Mouse (Mus musculus) forebrain, embryonic 12.5 days (tissue): ENCODE data around the gene P4ha1. TPM values are rescaled to one million over a fixed set of nuclear protein-coding genes. Genes with fewer than 3 reads are reported as not detected.
"Not testable (repeated sequence)": the region's sequence is repeated elsewhere in the genome, so short reads cannot be mapped to it uniquely, and the experiment has no call there.

Source experiments
- ATAC-seq: fragments of 200-750 bp; cut with Nextera tagmentation; 2 replicates; pipeline ENCODE4 v1.8.0; 2017; ENCODE audit warnings: moderate TSS enrichment; ENCODE audit not compliant: low FRiP score
- H3K27ac ChIP-seq: fragments of 300-500 bp; sonication (generic); 2 replicates; pipeline ENCODE4 v1.5.1; 2016; ENCODE audit warnings: mild to moderate bottlenecking
- H3K27me3 ChIP-seq: fragments of 300-500 bp; sonication (generic); 2 replicates; pipeline ENCODE4 v1.6.1; 2016; ENCODE audit warnings: mild to moderate bottlenecking
- H3K36me3 ChIP-seq: fragments of 300-500 bp; sonication (generic); replicated peaks from 2 replicates; pipeline ENCODE4 v1.6.1; 2016; ENCODE audit warnings: mild to moderate bottlenecking
- H3K4me1 ChIP-seq: fragments of 300-500 bp; sonication (generic); 2 replicates; pipeline ENCODE4 v1.6.1; 2016
- H3K4me2 ChIP-seq: fragments of 300-500 bp; sonication (generic); 2 replicates; pipeline ENCODE4 v1.6.1; 2016; ENCODE audit warnings: mild to moderate bottlenecking, moderate library complexity
- H3K4me3 ChIP-seq: fragments of 300-500 bp; sonication (generic); replicated peaks from 2 replicates; pipeline ENCODE4 v1.5.1; 2016; ENCODE audit warnings: mild to moderate bottlenecking
- H3K9ac ChIP-seq: fragments of 300-500 bp; sonication (generic); 2 replicates; pipeline ENCODE4 v1.6.1; 2016; ENCODE audit warnings: mild to moderate bottlenecking
- H3K9me3 ChIP-seq: fragments of 300-500 bp; sonication (generic); 2 replicates; pipeline ENCODE4 v1.6.1; 2016
- WGBS: fragments of 180-500 bp; shearing (Covaris S2); methylation state at CpG from one replicate; pipeline ENCODE4 v1.1.7; 2016; 5-methylcytosine and 5-hydroxymethylcytosine counted together
- polyA plus RNA-seq: library from polyadenylated mRNA; unstranded; fragments of >200 nt; fragmentation: Nextera tagmentation; extraction: Ambion mirVana; gene quantifications from 2 replicates; pipeline ENCODE4 v1.2.1, GENCODE M21; 2016

The P4ha1 gene
- polyA plus RNA-seq, 1 experiment from 2014 or later: 33.6 TPM

DNA sequence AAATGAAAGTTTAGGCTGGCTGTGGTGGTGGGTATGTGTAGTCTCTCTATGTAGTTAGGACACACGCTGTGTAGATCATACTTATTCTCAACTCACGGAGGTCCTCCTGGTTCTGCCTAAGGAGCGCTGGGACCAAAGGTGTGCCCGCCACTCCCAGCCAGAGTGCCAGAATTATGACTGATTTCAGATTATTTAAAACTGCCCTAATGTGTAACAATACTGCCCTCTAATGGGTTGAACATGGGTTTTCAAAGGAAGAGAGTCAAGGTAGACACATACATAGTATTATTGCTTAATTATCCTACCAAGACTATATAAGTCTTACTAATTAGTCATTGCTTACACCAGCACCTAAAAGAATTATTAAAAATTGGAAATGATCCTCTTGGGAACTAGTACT is 35.6 kb downstream of the P4ha1 start:
- Histone ChIP-seq H3K9me3 (no peaks in the 10 kb centered on the region), H3K4me3 (no peak overlapping the region), H3K27ac (no peak overlapping the region), H3K4me1 (no peaks in the 10 kb centered on the region), H3K36me3 (peaks cover 37% of the 10 kb centered on the region), H3K27me3 (no peaks in the 10 kb centered on the region), H3K4me2 (no peak overlapping the region), H3K9ac (no peak overlapping the region)
- no peak for ATAC-seq
- 95% methylated on average over 4 of the region's 4 CpGs for WGBS

DNA sequence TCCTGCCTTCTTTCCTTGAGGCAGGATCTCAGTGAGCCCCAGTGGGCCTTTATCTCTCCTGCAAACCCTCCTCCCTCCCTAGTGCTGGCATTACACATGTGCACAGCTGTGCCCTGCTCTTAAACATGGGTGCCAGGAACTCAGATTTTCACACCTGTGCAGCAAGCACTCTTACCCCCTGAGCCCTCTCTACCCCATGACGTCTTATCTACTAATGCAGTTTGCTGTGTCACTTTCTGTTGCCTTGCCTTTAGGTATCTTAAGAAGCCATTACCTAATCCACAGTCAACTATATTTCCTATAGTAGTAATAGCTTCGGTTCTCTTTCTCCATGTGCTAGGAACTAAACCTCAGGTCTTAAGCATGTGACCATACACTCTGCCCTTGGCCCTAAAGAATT is 40.1 kb downstream of the P4ha1 start:
- Histone ChIP-seq H3K9ac (no peak overlapping the region), H3K36me3 (peaks cover 53% of the 10 kb centered on the region), H3K4me2 (no peak overlapping the region), H3K4me3 (no peak overlapping the region), H3K9me3 (no peaks in the 10 kb centered on the region), H3K4me1 (no peaks in the 10 kb centered on the region), H3K27me3 (no peaks in the 10 kb centered on the region), H3K27ac (no peak overlapping the region)
- 89% methylated on average over 2 of the region's 2 CpGs for WGBS
- no peak for ATAC-seq

DNA sequence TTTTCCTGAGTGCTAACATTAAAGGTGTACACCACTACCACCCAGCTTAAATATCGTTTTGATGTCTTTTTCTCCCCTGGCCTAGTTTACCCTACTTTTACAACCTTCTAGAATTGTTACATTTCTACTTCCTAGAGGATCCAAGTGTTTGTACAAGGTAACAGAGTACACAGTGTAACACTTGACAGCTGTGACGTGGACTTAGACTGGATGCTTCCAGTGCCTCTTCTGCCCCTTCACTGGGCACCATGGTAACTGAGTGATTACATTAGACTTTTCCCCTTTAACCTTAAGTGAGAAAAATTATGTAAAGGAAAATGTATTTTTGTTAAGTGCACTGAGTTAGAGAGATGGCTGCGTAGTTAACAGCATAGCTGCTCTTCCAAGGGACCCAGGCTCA is 41.5 kb downstream of the P4ha1 start:
- no peaks in the 10 kb centered on the region for H3K9me3 ChIP-seq
- no peaks in the 10 kb centered on the region for H3K4me1 ChIP-seq
- H3K4me3 ChIP-seq: no peak overlapping the region
- H3K36me3 ChIP-seq: peaks cover 63% of the 10 kb centered on the region
- H3K4me2 ChIP-seq: no peak overlapping the region
- ATAC-seq: no peak
- no peak overlapping the region for H3K27ac ChIP-seq
- H3K9ac ChIP-seq: no peak overlapping the region
- 92% methylated on average over 3 of the region's 3 CpGs for WGBS
- no peaks in the 10 kb centered on the region for H3K27me3 ChIP-seq

DNA sequence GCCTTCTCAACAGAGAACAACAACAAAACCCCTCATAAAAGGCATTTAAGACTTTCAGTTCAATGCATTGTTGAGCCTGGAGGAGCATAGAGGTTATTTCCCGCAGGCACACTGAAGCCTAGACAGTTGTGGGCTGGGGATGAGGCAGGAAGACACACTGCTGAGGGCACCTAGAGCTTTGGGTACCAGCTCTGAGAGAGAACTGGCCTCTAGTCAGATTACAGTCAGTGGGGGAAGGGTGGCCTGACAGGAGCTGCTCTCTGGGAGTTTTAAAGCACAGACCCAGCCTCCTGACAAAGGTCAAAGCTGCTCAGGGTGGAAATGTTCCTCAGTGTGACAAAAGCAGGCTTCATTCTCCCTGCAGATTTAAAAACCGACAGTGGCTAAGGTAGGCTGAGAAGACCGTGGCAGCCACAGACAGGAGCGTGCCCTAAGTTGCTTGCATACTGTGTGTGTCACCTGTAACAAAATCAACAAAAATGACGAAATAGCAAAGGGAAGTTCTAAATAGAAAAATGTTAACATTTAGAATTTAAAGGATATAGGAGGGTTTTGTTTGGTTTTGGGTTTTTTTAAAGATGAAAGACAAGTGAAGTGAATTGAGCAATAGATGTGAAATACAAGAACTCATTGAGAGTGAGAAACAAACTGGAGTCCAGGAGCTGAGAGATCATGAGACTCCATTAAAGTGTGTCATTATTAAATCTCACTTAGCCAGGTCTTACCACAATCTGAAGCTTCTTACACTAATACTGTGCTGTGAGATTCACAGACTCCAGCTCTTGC is 42.9 kb downstream of the P4ha1 start:
- peaks cover 72% of the 10 kb centered on the region for H3K36me3 ChIP-seq
- 82% methylated on average over 5 of the region's 5 CpGs for WGBS
- H3K27ac ChIP-seq: no peak overlapping the region
- H3K4me3 ChIP-seq: no peak overlapping the region
- H3K4me2 ChIP-seq: no peak overlapping the region
- no peak overlapping the region for H3K9ac ChIP-seq
- H3K4me1 ChIP-seq: no peaks in the 10 kb centered on the region
- H3K27me3 ChIP-seq: no peaks in the 10 kb centered on the region
- ATAC-seq: no peak
- no peaks in the 10 kb centered on the region for H3K9me3 ChIP-seq

DNA sequence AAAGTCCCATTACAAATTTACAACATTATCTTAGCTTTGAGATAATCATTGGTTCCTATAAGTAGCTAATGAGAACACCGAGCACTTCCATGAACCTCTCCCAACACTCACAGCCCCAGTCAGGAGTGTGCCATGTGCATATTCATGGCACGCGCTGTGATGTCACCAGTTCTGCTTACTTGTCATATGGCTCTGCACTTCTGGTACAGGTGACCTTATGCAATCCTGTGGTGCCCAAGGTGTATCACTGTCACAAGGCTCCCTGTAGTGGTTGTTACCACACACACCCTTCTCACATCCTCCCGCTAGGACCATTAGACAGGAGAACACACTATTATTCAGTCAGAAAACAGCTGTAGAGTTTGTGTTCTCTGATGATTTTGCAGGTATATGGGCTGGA is 43.6 kb downstream of the P4ha1 start:
- Histone ChIP-seq H3K9me3 (no peaks in the 10 kb centered on the region), H3K36me3 (peaks cover 71% of the 10 kb centered on the region), H3K27ac (no peak overlapping the region), H3K27me3 (no peaks in the 10 kb centered on the region), H3K4me3 (no peak overlapping the region), H3K4me2 (no peak overlapping the region), H3K9ac (no peak overlapping the region), H3K4me1 (no peaks in the 10 kb centered on the region)
- WGBS: 97% methylated on average over 4 of the region's 4 CpGs
- ATAC-seq: no peak

DNA sequence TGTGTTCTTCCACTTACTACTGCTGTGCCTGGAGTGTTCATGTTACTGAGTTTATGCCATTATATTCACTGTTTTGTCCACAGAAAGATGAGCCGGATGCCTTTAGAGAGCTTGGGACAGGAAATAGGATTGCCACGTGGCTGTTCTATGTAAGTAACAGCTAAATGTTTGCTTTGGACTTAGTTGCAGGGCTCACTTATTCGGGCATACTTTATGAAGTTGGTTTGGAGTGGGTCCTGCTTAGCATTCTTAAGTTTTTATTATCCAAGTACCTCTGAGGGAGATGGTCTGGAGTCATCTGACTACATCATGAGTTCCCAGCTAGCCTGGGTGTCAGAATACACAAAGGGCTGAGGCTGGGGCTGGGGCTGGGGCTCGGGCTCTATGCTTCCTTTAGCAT is 44.1 kb downstream of the P4ha1 start:
- Histone ChIP-seq H3K4me2 (no peak overlapping the region), H3K27ac (no peak overlapping the region), H3K4me3 (no peak overlapping the region), H3K9ac (no peak overlapping the region), H3K4me1 (no peaks in the 10 kb centered on the region), H3K9me3 (no peaks in the 10 kb centered on the region), H3K27me3 (no peaks in the 10 kb centered on the region), H3K36me3 (peaks cover 66% of the 10 kb centered on the region)
- WGBS: 88% methylated on average over 4 of the region's 4 CpGs
- no peak for ATAC-seq

DNA sequence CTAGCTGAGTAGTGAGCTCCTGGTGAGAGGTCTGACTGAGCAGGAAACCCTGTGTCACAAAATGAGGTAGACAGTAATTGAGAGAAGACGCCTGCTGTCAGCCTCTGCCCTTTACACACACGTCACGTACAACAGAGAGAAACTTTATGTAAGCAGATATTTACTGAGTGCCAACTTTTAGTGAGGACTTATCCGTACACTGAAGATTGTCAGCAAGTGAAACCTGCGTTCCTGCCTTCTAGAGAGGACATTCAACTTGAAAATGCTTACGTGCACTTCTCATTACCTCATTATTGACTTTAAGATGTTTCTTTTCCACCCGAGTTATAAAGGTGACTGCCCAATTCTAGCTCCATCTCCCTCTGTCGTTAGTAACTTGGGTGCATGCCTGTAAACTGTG is 45.6 kb downstream of the P4ha1 start:
- Histone ChIP-seq H3K9me3 (no peaks in the 10 kb centered on the region), H3K4me3 (no peak overlapping the region), H3K36me3 (peaks cover 58% of the 10 kb centered on the region), H3K9ac (no peak overlapping the region), H3K4me2 (no peak overlapping the region), H3K4me1 (no peaks in the 10 kb centered on the region), H3K27me3 (no peaks in the 10 kb centered on the region), H3K27ac (no peak overlapping the region)
- ATAC-seq: no peak
- 91% methylated on average over 8 of the region's 8 CpGs for WGBS

DNA sequence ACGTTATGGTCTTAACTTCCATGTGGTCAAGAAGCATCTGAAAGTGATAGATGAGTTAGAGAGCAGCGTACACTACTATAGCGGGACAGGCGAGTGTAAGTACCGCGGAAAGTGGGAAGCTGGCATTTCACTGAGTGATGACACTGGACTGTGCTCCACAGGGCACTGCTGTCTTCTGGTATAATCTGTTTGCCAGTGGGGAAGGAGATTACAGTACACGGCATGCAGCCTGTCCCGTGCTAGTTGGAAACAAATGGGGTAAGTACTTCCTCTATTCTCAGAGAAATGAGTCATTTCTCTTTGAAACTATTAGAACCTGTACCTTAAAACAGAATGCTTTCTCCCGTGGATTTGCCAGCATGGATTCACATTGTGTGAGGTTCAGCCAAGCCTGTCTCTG is 46.3 kb downstream of the P4ha1 start:
- no peak overlapping the region for H3K27ac ChIP-seq
- H3K4me3 ChIP-seq: no peak overlapping the region
- peaks cover 58% of the 10 kb centered on the region for H3K36me3 ChIP-seq
- H3K9me3 ChIP-seq: no peaks in the 10 kb centered on the region
- no peak overlapping the region for H3K4me2 ChIP-seq
- no peaks in the 10 kb centered on the region for H3K27me3 ChIP-seq
- ATAC-seq: no peak
- H3K4me1 ChIP-seq: no peaks in the 10 kb centered on the region
- 95% methylated on average over 9 of the region's 9 CpGs for WGBS
- H3K9ac ChIP-seq: no peak overlapping the region

DNA sequence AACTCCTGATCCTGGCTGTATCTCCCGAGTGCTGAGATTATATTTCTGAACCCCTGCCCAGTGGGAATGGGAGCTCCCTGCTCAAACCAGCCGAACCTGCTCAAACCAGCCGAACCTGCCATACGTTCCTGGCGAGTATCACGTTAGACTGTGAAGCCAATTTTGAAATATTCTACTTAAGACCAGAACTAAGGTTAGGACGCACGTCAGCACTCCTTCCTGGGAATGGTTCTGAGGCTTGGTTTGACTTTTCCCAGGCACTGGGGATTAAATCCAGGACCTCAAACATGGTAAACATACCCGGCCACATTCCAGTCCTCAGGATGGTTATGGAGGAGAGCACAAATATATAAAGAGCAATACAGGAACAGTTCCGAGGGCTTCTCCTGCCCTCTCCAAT is 54.8 kb downstream of the P4ha1 start:
- Histone ChIP-seq H3K4me1 (no peaks in the 10 kb centered on the region), H3K27me3 (no peaks in the 10 kb centered on the region), H3K36me3 (peaks cover 17% of the 10 kb centered on the region; the same call in 1 of the 2 replicates), H3K9ac (no peak overlapping the region), H3K27ac (no peak overlapping the region), H3K4me3 (no peak overlapping the region), H3K4me2 (no peak overlapping the region), H3K9me3 (no peaks in the 10 kb centered on the region)
- 93% methylated on average over 10 of the region's 10 CpGs for WGBS
- no peak for ATAC-seq

DNA sequence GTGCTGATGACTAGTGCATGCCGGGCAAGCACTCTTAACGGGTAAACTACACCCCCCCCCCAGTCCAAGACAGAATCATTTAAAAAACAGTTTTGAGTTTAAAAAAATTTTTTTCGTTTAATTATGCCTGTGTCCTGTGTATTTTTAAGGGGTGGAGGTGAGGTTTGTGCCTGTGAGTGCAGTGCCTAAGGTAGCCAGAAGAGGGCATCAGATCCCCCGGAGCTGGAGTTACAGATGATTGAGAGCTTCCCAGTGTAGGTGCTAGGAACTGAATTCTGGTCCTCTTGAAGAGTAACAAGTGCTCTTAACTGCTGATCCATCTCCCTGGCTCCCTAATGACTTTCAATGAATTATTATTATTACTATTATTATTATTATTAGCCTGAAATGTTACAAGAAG is 55.6 kb downstream of the P4ha1 start:
- H3K36me3 ChIP-seq: peaks cover 11% of the 10 kb centered on the region; the same call in 1 of the 2 replicates
- no peak overlapping the region for H3K27ac ChIP-seq
- H3K4me3 ChIP-seq: no peak overlapping the region
- no peaks in the 10 kb centered on the region for H3K4me1 ChIP-seq
- 97% methylated on average over 4 of the region's 4 CpGs for WGBS
- no peaks in the 10 kb centered on the region for H3K9me3 ChIP-seq
- no peaks in the 10 kb centered on the region for H3K27me3 ChIP-seq
- no peak overlapping the region for H3K4me2 ChIP-seq
- no peak for ATAC-seq
- no peak overlapping the region for H3K9ac ChIP-seq

DNA sequence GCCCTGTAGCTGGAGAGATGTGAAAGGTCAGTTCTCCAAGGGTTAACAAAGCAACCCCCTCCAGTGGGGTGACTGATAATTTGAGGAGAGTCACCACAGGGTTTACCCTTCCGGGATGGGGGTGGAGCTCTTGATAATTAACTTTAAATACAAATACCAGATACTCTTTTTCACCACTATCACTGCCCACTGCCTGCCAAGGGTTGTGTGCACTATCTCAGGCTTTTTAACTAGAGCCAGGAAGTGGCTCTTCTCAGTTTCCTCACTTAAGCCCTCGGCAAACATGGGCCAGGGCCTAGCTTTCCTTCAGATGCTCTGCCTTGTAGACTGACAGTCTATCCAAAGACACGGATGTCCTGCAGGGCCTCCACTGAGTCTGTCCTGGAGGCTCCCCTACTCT is 56.8 kb downstream of the P4ha1 start:
- Histone ChIP-seq H3K9me3 (no peaks in the 10 kb centered on the region), H3K4me3 (no peak overlapping the region), H3K36me3 (no peaks in the 10 kb centered on the region), H3K27ac (no peak overlapping the region), H3K4me1 (no peaks in the 10 kb centered on the region), H3K27me3 (no peaks in the 10 kb centered on the region), H3K4me2 (no peak overlapping the region), H3K9ac (no peak overlapping the region)
- no peak for ATAC-seq
- 53% methylated on average over 3 of the region's 3 CpGs for WGBS

DNA sequence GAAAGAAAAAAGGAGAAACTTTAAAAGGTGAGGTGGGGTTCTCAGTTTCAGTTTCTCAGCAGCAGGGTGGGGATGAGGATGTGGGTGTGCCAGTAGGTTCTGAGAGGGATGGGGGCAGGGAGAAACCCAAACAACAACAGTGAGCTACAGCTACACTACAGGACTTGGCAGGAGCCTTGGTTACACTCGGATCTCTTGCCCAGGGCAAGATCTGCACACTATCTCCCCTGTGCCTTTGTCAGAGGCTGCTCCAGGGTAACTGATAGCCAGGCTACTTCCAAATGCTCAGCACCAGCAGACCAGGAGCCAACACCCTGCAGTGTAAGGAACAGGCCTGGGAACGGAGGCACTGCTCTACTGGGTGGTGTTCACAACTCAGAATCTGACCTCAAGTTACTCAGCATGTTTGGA is 57.3 kb downstream of the P4ha1 start:
- Histone ChIP-seq H3K9ac (no peak overlapping the region), H3K36me3 (no peaks in the 10 kb centered on the region), H3K27me3 (no peaks in the 10 kb centered on the region), H3K9me3 (no peaks in the 10 kb centered on the region), H3K4me2 (no peak overlapping the region), H3K27ac (no peak overlapping the region), H3K4me1 (no peaks in the 10 kb centered on the region), H3K4me3 (no peak overlapping the region)
- 88% methylated on average over 2 of the region's 2 CpGs for WGBS
- ATAC-seq: no peak

DNA sequence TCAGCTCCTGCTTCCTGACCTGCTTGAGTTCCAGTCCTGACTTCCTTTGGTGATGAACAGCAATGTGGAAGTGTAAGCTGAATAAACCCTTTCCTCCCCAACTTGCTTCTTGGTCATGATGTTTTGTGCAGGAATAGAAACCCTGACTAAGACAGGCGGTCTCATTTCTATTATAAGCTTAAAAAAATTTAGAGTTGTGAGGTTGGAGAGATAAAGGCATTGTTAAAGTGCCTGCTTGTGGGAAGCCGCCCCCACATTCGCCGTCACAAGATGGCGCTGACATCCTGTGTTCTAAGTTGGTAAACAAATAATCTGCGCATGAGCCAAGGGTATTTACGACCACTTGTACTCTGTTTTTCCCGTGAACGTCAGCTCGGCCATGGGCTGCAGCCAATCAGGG is 58.5 kb downstream of the P4ha1 start:
- ATAC-seq, H3K9me3 ChIP-seq, H3K27ac ChIP-seq, H3K36me3 ChIP-seq, H3K27me3 ChIP-seq, H3K4me2 ChIP-seq, H3K9ac ChIP-seq, H3K4me3 ChIP-seq, H3K4me1 ChIP-seq: not testable (repeated sequence)
- WGBS: 87% methylated on average over 6 of the region's 10 CpGs
